Mouse (Mus musculus) embryonic fibroblast, embryonic 13.5 days (primary cell): ENCODE results near the gene Trim3.

Experiments used
- CTCF ChIP-seq: IDR thresholded peaks from 2 replicates; pipeline ENCODE4 v1.5.1; 2011; ENCODE audit warnings: mild to moderate bottlenecking, control low read depth, low read length, moderate library complexity, borderline replicate concordance; ENCODE audit not compliant: insufficient read depth
- POLR2A ChIP-seq: IDR thresholded peaks from 2 replicates; pipeline ENCODE4 v1.6.1; 2011; ENCODE audit warnings: low read depth, mild to moderate bottlenecking, control low read depth, low read length, moderate library complexity

GRCm38 (mm10) chr7:105555571-105555970, 77.8 kb downstream of the Trim3 start:
- TF ChIP-seq CTCF: no peak
- TF ChIP-seq POLR2A: no peak
